8 mouse cellular contexts compared by ENCODE assay signal in genomic region chr15:80014321-80015210, GRCm38 (mm10). TPM values are rescaled to one million over a fixed set of nuclear protein-coding genes. Genes with fewer than 3 reads are reported as not detected.
DNase-seq lines count a peak whose midpoint lies in the region; ATAC-seq and TF ChIP-seq lines count a peak whose summit lies in the region.

Pdgfb (minus strand) TSS chr15:80014977.

- H3K4me3 ChIP-seq in spleen, adult 2 months (ENCODE audit: extremely low read depth, insufficient read depth, insufficient read length) = peak within 1 kb of the TSS; percentile 60
- peak within 1 kb of the TSS; percentile 31 for H3K4me3 ChIP-seq in embryonic fibroblast, embryonic 13.5 days (ENCODE audit: insufficient read depth, low read length)
- peak within 1 kb of the TSS; percentile 63 for H3K4me3 ChIP-seq in heart, embryonic 12.5 days
- H3K4me3 ChIP-seq in kidney, embryonic 16.5 days (ENCODE audit: low read length) = peak within 1 kb of the TSS; percentile 67
- H3K4me3 ChIP-seq in liver, embryonic 12.5 days = peak within 1 kb of the TSS; percentile 58

- 1% methylated on average over 57 of the region's 60 CpGs for WGBS in spleen, adult 2 months
- WGBS in heart, embryonic 12.5 days = under 1% methylated on average over 60 of the region's 60 CpGs
- WGBS in kidney, embryonic 16.5 days = under 1% methylated on average over 60 of the region's 60 CpGs
- under 1% methylated on average over 59 of the region's 60 CpGs for WGBS in liver, embryonic 12.5 days (ENCODE audit: insufficient replicate concordance)

- TF ChIP-seq POLR2A in spleen, adult 2 months (IDR thresholded peaks at IDR 0.05; ENCODE audit: low read depth, low read length) = peak; percentile 57; the same call in 1 of the 2 replicates
- no peak for TF ChIP-seq POLR2A in embryonic fibroblast, embryonic 13.5 days (IDR thresholded peaks at IDR 0.05; ENCODE audit: low read depth, low read length)

- H3K4me2 ChIP-seq in heart, embryonic 12.5 days = peak within 1 kb of the TSS; percentile 98
- peak within 1 kb of the TSS; percentile 99 for H3K4me2 ChIP-seq in kidney, embryonic 16.5 days (replicated peaks; ENCODE audit: low read depth, low read length)
- peak within 1 kb of the TSS; percentile 79 for H3K4me2 ChIP-seq in liver, embryonic 12.5 days

- peak within 1 kb of the TSS; percentile 81 for H3K9ac ChIP-seq in heart, embryonic 12.5 days
- peak within 1 kb of the TSS; percentile 74 for H3K9ac ChIP-seq in kidney, embryonic 16.5 days (replicated peaks; ENCODE audit: low read length)
- peak within 1 kb of the TSS; percentile 64 for H3K9ac ChIP-seq in liver, embryonic 12.5 days

- DNase-seq in spleen, adult 2 months (ENCODE audit: low read depth in 1 of 2, low spot score in 2 of 2) = no peak
- DNase-seq in spleen, postnatal 14 days (ENCODE audit: low spot score in 2 of 2) = no peak
- peak; percentile 49 for DNase-seq in naive thymus-derived CD4-positive, alpha-beta T cell, adult 2 months (ENCODE audit: low read depth)
- peak; percentile 70 for DNase-seq in yolk sac, embryonic 10.5 days (ENCODE audit: low spot score)

- H3K36me3 ChIP-seq in spleen, adult 2 months (ENCODE audit: control insufficient read depth, insufficient read depth, low read length) = no peaks in the 10 kb centered on the region
- H3K36me3 ChIP-seq in heart, embryonic 12.5 days = no peaks in the 10 kb centered on the region
- no peaks in the 10 kb centered on the region for H3K36me3 ChIP-seq in kidney, embryonic 16.5 days (ENCODE audit: insufficient read depth, low read length)
- H3K36me3 ChIP-seq in liver, embryonic 12.5 days = no peaks in the 10 kb centered on the region

- peaks cover 10% of the 10 kb centered on the region; the same call in 1 of the 2 replicates for H3K4me1 ChIP-seq in spleen, adult 2 months (ENCODE audit: control insufficient read depth, insufficient read depth, insufficient read length)
- no peaks in the 10 kb centered on the region for H3K4me1 ChIP-seq in embryonic fibroblast, embryonic 13.5 days (ENCODE audit: control insufficient read depth, insufficient read depth, low read length)
- H3K4me1 ChIP-seq in heart, embryonic 12.5 days (replicated peaks) = peaks cover 39% of the 10 kb centered on the region
- H3K4me1 ChIP-seq in kidney, embryonic 16.5 days (ENCODE audit: insufficient read depth, low read length) = peaks cover 41% of the 10 kb centered on the region
- peaks cover 41% of the 10 kb centered on the region for H3K4me1 ChIP-seq in liver, embryonic 12.5 days

- H3K27me3 ChIP-seq in spleen, adult 2 months (ENCODE audit: control insufficient read depth, insufficient read depth, low read length) = peaks cover 19% of the 10 kb centered on the region
- H3K27me3 ChIP-seq in heart, embryonic 12.5 days (replicated peaks) = peaks cover 67% of the 10 kb centered on the region
- H3K27me3 ChIP-seq in kidney, embryonic 16.5 days (ENCODE audit: insufficient read depth, low read length) = peaks cover 60% of the 10 kb centered on the region
- H3K27me3 ChIP-seq in liver, embryonic 12.5 days (replicated peaks) = peaks cover 76% of the 10 kb centered on the region

- 0 out of 2 replicates have a peak, but pooled peaks have one; percentile 15 for ATAC-seq in heart, embryonic 12.5 days (ENCODE audit: insufficient number of reproducible peaks, low FRiP score)
- 0 out of 2 replicates have a peak, but pooled peaks have one; percentile 17 for ATAC-seq in kidney, embryonic 16.5 days (ENCODE audit: low FRiP score, low TSS enrichment)
- no peak for ATAC-seq in liver, embryonic 12.5 days

- H3K9me3 ChIP-seq in heart, embryonic 12.5 days (replicated peaks) = no peaks in the 10 kb centered on the region
- no peaks in the 10 kb centered on the region for H3K9me3 ChIP-seq in kidney, embryonic 16.5 days (ENCODE audit: low read length)
- no peaks in the 10 kb centered on the region for H3K9me3 ChIP-seq in liver, embryonic 12.5 days (replicated peaks)

- peak within 1 kb of the TSS; percentile 55 for H3K27ac ChIP-seq in spleen, adult 2 months (ENCODE audit: insufficient read depth, low read length)
- no peak within 1 kb of the TSS for H3K27ac ChIP-seq in embryonic fibroblast, embryonic 13.5 days (ENCODE audit: insufficient read depth, low read length)
- no peak within 1 kb of the TSS for H3K27ac ChIP-seq in heart, embryonic 12.5 days (ENCODE audit: poor library complexity, severe bottlenecking)
- H3K27ac ChIP-seq in kidney, embryonic 16.5 days (ENCODE audit: low read length) = peak within 1 kb of the TSS; percentile 82
- peak within 1 kb of the TSS; percentile 30; the same call in 1 of the 2 replicates for H3K27ac ChIP-seq in liver, embryonic 12.5 days

- TF ChIP-seq CTCF in spleen, adult 2 months (IDR thresholded peaks at IDR 0.05; ENCODE audit: extremely low read depth, insufficient read depth, insufficient read length, insufficient replicate concordance) = no peak
- no peak for TF ChIP-seq CTCF in embryonic fibroblast, embryonic 13.5 days (IDR thresholded peaks at IDR 0.05; ENCODE audit: borderline replicate concordance, insufficient read depth, low read length)

RNA-seq across cellular contexts. Expression of gene Pdgfb, which starts in this region (rescaled TPM):
- 14.5 and 17.5 TPM in 2 replicates for polyA plus RNA-seq in spleen, adult 2 months (2012; rRNA removed)
- polyA plus RNA-seq in embryonic fibroblast, embryonic 13.5 days (2011; ENCODE audit: insufficient read length, low read depth, missing spikeins) = 0.70 and 1.0 TPM in 2 replicates
- polyA plus RNA-seq in heart, embryonic 12.5 days (2016; fragmentation: Nextera tagmentation; extraction: Ambion mirVana) = 1.7 and 2.3 TPM in 2 replicates
- polyA plus RNA-seq in kidney, embryonic 16.5 days (2015; fragmentation: Nextera tagmentation; extraction: Ambion mirVana) = 4.3 and 6.2 TPM in 2 replicates
- polyA plus RNA-seq in liver, embryonic 12.5 days (2016; fragmentation: Nextera tagmentation; extraction: Ambion mirVana) = 1.6 and 2.2 TPM in 2 replicates

Comparison
In these comparisons a context has a peak if more than half of its experiments do, and no peak if none do; other contexts are left out.
1. DNase-seq: peak in naive thymus-derived CD4-positive, alpha-beta T cell, adult 2 months (single experiment) and yolk sac, embryonic 10.5 days (single experiment); none in spleen, adult 2 months (0 of 2) and spleen, postnatal 14 days (0 of 2).
2. H3K27ac ChIP-seq: peak in spleen, adult 2 months (single experiment), kidney, embryonic 16.5 days (single experiment) and liver, embryonic 12.5 days (single experiment); none in embryonic fibroblast, embryonic 13.5 days (single experiment) and heart, embryonic 12.5 days (single experiment).
3. Peak in every context shown above with its lines, with median percentiles within 50 percentile points of each other: H3K4me3 ChIP-seq, H3K4me2 ChIP-seq and H3K9ac ChIP-seq.